Mouse (Mus musculus) MEL (cell line): ENCODE measurements around the gene Ropn1.

ENCODE experiments used
- POLR2AphosphoS2 ChIP-seq: IDR thresholded peaks from 2 replicates; pipeline ENCODE4 v1.6.1; 2011; ENCODE audit warnings: low read length, improper control_type of control experiment
- SIN3A ChIP-seq: IDR thresholded peaks from 2 replicates; pipeline ENCODE4 v1.6.1; 2012; ENCODE audit warnings: low read length, improper control_type of control experiment, inconsistent platforms
- UBTF ChIP-seq: IDR thresholded peaks from 2 replicates; pipeline ENCODE4 v1.6.1; 2012; ENCODE audit warnings: low read depth, mild to moderate bottlenecking, inconsistent platforms, low read length, improper control_type of control experiment, moderate library complexity, borderline replicate concordance; ENCODE audit not compliant: insufficient read depth
- ZKSCAN1 ChIP-seq: IDR thresholded peaks from 2 replicates; pipeline ENCODE4 v1.6.1; 2012; ENCODE audit warnings: low read depth, mild to moderate bottlenecking, inconsistent platforms, low read length, improper control_type of control experiment, moderate library complexity

- TF ChIP-seq POLR2AphosphoS2 = no peak
- TF ChIP-seq SIN3A = no peak
- no peak for TF ChIP-seq ZKSCAN1
- no peak for TF ChIP-seq UBTF
These were observed 3.3 kb downstream of the Ropn1 start for GRCm38 (mm10) chr16:34653023-34653422.
